Mouse (Mus musculus): Measurements from ENCODE around the gene Arhgap10. TPM values are rescaled to one million over a fixed set of nuclear protein-coding genes. Genes with fewer than 3 reads are reported as not detected.

Arhgap10 gene
- polyA plus RNA-seq, 1 experiment from 2014 or later = 19.7 TPM

GRCm38 (mm10) chr8:77213893-77214464, 303.8 kb downstream of the Arhgap10 start:
- no peak overlapping the region for H3K27ac ChIP-seq (ENCODE audit: low read depth, low read length)
- no peak overlapping the region for H3K9ac ChIP-seq (ENCODE audit: low read depth, low read length)
- H3K36me3 ChIP-seq (ENCODE audit: control insufficient read depth, insufficient read depth) = no peaks in the 10 kb centered on the region; the same call in 1 of the 2 replicates
- no peak for ATAC-seq
- WGBS = 63% methylated on average over 3 of the region's 3 CpGs
- no peak overlapping the region for H3K4me3 ChIP-seq (ENCODE audit: low read depth, low read length)
- no peaks in the 10 kb centered on the region for H3K27me3 ChIP-seq (replicated peaks; ENCODE audit: control insufficient read depth, insufficient read depth, low read length)
- TF ChIP-seq CTCF (IDR thresholded peaks at IDR 0.05; ENCODE audit: low read depth) = no peak
- no peak overlapping the region for H3K4me2 ChIP-seq (replicated peaks; ENCODE audit: low read depth)
- H3K4me1 ChIP-seq (replicated peaks; ENCODE audit: control insufficient read depth, insufficient read depth, low read length) = no peaks in the 10 kb centered on the region
- no peaks in the 10 kb centered on the region for H3K9me3 ChIP-seq (ENCODE audit: control insufficient read depth)

GRCm38 (mm10) chr8:77209297-77209696, 308.5 kb downstream of the Arhgap10 start:
- WGBS = 74% methylated on average over 3 of the region's 3 CpGs
- H3K9me3 ChIP-seq (ENCODE audit: control insufficient read depth) = no peaks in the 10 kb centered on the region
- no peak for TF ChIP-seq CTCF (IDR thresholded peaks at IDR 0.05; ENCODE audit: low read depth)
- H3K4me2 ChIP-seq (replicated peaks; ENCODE audit: low read depth) = no peak overlapping the region
- no peak overlapping the region for H3K9ac ChIP-seq (ENCODE audit: low read depth, low read length)
- H3K4me3 ChIP-seq (ENCODE audit: low read depth, low read length) = no peak overlapping the region
- no peaks in the 10 kb centered on the region for H3K27me3 ChIP-seq (replicated peaks; ENCODE audit: control insufficient read depth, insufficient read depth, low read length)
- no peak overlapping the region for H3K27ac ChIP-seq (ENCODE audit: low read depth, low read length)
- no peaks in the 10 kb centered on the region; the same call in 1 of the 2 replicates for H3K36me3 ChIP-seq (ENCODE audit: control insufficient read depth, insufficient read depth)
- no peaks in the 10 kb centered on the region for H3K4me1 ChIP-seq (replicated peaks; ENCODE audit: control insufficient read depth, insufficient read depth, low read length)
- ATAC-seq = no peak

Other genes starting within 250 kb of the Arhgap10 start
- gene Prmt9, start 31.4 kb upstream of the Arhgap10 start, polyA plus RNA-seq (2015; fragmentation: Nextera tagmentation; extraction: Ambion mirVana) = 9.3 and 10.0 TPM in 2 replicates
- 12.0 and 12.4 TPM in 2 replicates for gene Tmem184c, start 92.7 kb upstream of the Arhgap10 start, polyA plus RNA-seq (2015; fragmentation: Nextera tagmentation; extraction: Ambion mirVana)
- 7.9 and 8.4 TPM in 2 replicates for gene Ednra, start 206.5 kb upstream of the Arhgap10 start, polyA plus RNA-seq (2015; fragmentation: Nextera tagmentation; extraction: Ambion mirVana)